Mouse (Mus musculus) liver, postnatal 0 days (tissue): ENCODE data around the gene Olfr168. TPM values are rescaled to one million over a fixed set of nuclear protein-coding genes. Genes with fewer than 3 reads are reported as not detected.
"Not testable (repeated sequence)": the region's sequence is repeated elsewhere in the genome, so short reads cannot be mapped to it uniquely, and the experiment has no call there.

Experiments
- ATAC-seq: fragments of 200-750 bp; cut with Nextera tagmentation; 2 replicates; pipeline ENCODE4 v1.8.0; 2017; ENCODE audit warnings: mild to moderate bottlenecking, moderate library complexity
- DNase-seq: peaks from one replicate; pipeline ENCODE4 v3.0.0-alpha.2; 2016
- H3K27ac ChIP-seq: fragments of 300-500 bp; sonication (generic); 2 replicates; pipeline ENCODE4 v1.5.1; 2014; ENCODE audit warnings: antibody characterized with exemption, moderate library complexity, mild to moderate bottlenecking, low read depth
- H3K27me3 ChIP-seq: fragments of 300-500 bp; sonication (generic); 2 replicates; pipeline ENCODE4 v1.6.1; 2014; ENCODE audit warnings: low read length, control low read depth, mixed read lengths; ENCODE audit not compliant: insufficient read depth
- H3K36me3 ChIP-seq: fragments of 300-500 bp; sonication (generic); replicated peaks from 2 replicates; pipeline ENCODE4 v1.6.1; 2014; ENCODE audit warnings: mild to moderate bottlenecking, control low read depth, low read length, moderate library complexity, mixed read lengths; ENCODE audit not compliant: insufficient read depth
- H3K4me1 ChIP-seq: fragments of 300-500 bp; sonication (generic); 2 replicates; pipeline ENCODE4 v1.6.1; 2014; ENCODE audit warnings: antibody characterized with exemption, mild to moderate bottlenecking, control low read depth; ENCODE audit not compliant: insufficient read depth
- H3K4me2 ChIP-seq: fragments of 300-500 bp; sonication (generic); 2 replicates; pipeline ENCODE4 v1.6.1; 2014; ENCODE audit warnings: low read depth, mild to moderate bottlenecking, low read length, moderate library complexity, mixed read lengths
- H3K4me3 ChIP-seq: fragments of 300-500 bp; sonication (generic); 2 replicates; pipeline ENCODE4 v1.5.1; 2014; ENCODE audit warnings: low read depth, low read length
- H3K9ac ChIP-seq: fragments of 300-500 bp; sonication (generic); replicated peaks from 2 replicates; pipeline ENCODE4 v1.6.1; 2014; ENCODE audit warnings: mild to moderate bottlenecking, moderate library complexity
- H3K9me3 ChIP-seq: fragments of 300-500 bp; sonication (generic); 2 replicates; pipeline ENCODE4 v1.6.1; 2016; ENCODE audit warnings: mild to moderate bottlenecking, control low read depth, low read length, mixed read lengths
- CTCF ChIP-seq: sonication (generic); IDR thresholded peaks from 2 replicates; pipeline ENCODE4 v1.5.1; 2016; ENCODE audit warnings: antibody characterized with exemption, low read depth
- EP300 ChIP-seq: IDR thresholded peaks from 2 replicates; pipeline ENCODE4 v1.6.1; 2016; ENCODE audit warnings: antibody characterized with exemption, low read depth, mild to moderate bottlenecking
- WGBS: fragments of 180-500 bp; shearing (Covaris S2); extraction: QIAGEN DNeasy Blood & Tissue Kit; methylation state at CpG from one replicate; pipeline ENCODE4 v1.1.7; 2014; ENCODE audit not compliant: insufficient replicate concordance; 5-methylcytosine and 5-hydroxymethylcytosine counted together
- polyA plus RNA-seq: library from polyadenylated mRNA; unstranded; fragments of >200 nt; fragmentation: Nextera tagmentation; extraction: Ambion mirVana; gene quantifications from 2 replicates; pipeline ENCODE4 v1.2.1, GENCODE M21; 2015

The Olfr168 gene
- polyA plus RNA-seq: not detected in 2 replicates

DNA sequence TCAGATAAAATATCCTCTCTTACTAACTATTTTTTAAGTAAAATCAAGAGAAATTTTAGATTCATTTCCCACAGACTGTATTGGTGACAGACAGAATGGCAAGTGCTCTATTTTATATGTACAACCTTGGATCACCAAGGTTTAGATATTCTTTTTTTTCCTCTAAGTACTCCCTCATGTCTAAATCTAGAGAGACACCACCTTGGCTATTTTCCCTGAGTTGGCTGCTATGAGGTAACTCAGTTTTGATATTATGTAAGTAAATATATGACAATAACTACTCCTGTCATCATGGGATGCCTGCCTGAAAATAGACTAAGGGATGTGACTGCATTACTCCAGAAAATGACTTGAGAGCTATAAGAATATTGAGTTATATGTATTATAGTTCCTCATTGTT, at the start of gene Olfr168:
Gene Olfr168, minus strand, starts transcription at position 101 of the 400 bp plus-strand sequence.
- no peaks in the 10 kb centered on the region for H3K4me1 ChIP-seq
- H3K36me3 ChIP-seq: no peaks in the 10 kb centered on the region
- TF ChIP-seq EP300 (no peak), CTCF (no peak)
- no peak for DNase-seq
- H3K9ac ChIP-seq: no peak within 1 kb of the TSS
- ATAC-seq: no peak
- no peaks in the 10 kb centered on the region for H3K27me3 ChIP-seq
- no peaks in the 10 kb centered on the region for H3K9me3 ChIP-seq
- H3K27ac ChIP-seq: no peak within 1 kb of the TSS
- no peak within 1 kb of the TSS for H3K4me2 ChIP-seq
- H3K4me3 ChIP-seq: no peak within 1 kb of the TSS

DNA sequence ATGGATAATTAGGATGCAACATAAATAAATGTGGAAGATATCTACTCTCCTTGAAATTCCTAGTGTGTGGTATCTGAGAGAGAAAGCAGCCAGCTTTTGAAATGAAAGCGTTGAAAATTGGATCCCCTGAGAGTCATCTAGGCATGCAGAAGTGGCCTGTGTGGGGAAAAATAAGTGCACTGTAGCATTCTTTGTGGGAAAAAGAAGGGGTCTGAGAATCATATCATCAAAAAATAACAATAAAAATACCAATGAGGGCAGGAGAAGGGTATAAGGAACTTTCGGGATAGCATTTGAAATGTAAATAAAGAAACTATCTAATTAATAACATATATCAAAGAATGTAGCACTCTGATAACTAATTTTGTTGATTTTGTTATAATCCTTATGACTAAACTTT, 36.4 kb upstream of the Olfr168 start, which contains the start of gene Olfr169:
Gene Olfr169, minus strand, starts transcription at position 101 of the 400 bp plus-strand sequence.
- not testable (repeated sequence) for H3K4me1 ChIP-seq, H3K36me3 ChIP-seq, H3K4me3 ChIP-seq, H3K27me3 ChIP-seq, H3K27ac ChIP-seq, H3K4me2 ChIP-seq, H3K9me3 ChIP-seq, H3K9ac ChIP-seq, ATAC-seq, DNase-seq
- 78% methylated on average over 2 of the region's 2 CpGs for WGBS

DNA sequence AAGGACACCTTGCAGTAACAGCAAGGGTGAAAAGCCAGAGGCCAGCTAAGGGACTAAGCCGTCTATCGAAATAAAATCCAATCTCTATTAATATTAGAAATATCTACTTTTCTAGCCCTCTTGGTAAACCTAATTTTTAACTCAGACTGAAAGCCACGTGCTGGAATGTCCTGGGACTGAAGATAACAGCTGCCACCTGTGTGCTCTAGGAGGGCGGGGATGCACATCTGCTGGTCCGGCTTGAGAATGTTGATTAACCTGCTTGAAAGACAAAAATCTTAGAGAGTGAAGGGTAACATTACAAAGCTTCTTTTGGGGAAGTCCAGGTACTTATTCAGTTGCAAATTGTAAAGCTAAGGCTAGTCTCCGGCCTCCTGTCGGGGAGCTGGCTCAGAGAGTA, 18.1 kb upstream of the Olfr168 start:
- ATAC-seq, H3K4me1 ChIP-seq, H3K9ac ChIP-seq, H3K4me3 ChIP-seq, H3K4me2 ChIP-seq, H3K9me3 ChIP-seq, H3K36me3 ChIP-seq, H3K27me3 ChIP-seq, H3K27ac ChIP-seq, DNase-seq: not testable (repeated sequence)
- 79% methylated on average over 7 of the region's 7 CpGs for WGBS

DNA sequence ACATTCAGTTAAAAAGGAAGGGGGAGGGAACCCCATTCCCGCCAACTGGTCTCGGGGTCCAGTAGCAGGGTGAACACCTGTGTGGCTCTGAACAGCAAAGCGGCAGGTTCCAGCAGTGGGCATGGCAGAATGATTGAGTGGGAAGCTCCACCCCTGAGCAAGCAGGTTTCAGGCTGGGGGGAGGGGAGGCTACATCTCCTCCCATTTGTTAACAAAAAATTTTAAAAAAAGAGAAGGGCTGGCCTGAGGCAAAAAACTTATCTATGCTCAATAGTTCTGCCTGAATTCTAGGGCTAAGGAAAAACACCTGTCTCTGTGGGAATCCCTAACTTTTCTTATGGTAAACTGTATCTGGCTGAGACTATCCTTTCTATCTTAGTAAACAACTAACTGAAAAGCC, 16.9 kb upstream of the Olfr168 start:
- H3K9me3 ChIP-seq, DNase-seq, H3K36me3 ChIP-seq, H3K4me2 ChIP-seq, H3K27me3 ChIP-seq, H3K4me1 ChIP-seq, ATAC-seq, H3K27ac ChIP-seq, H3K9ac ChIP-seq, H3K4me3 ChIP-seq: not testable (repeated sequence)
- WGBS: 82% methylated on average over 3 of the region's 3 CpGs

DNA sequence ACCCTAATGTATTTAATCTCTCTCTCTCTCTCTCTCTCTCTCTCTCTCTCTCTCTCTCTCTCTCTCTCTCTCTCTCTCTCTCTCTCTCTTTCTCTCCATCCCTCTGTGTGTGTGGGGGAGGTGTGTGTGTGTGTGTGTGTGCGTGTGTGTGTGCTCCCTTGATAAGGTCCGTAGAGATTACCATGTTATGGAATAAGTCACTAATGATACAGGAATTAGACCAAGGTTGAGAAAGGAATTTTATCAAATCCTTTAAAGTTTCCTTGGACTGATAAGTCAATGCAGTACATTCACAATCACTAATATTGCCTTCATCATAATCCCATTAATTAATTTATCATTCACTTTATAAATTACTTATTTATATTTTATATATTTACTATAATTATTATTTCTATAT, 13.2 kb downstream of the Olfr168 start, which contains the start of gene Olfr167:
Gene Olfr167, minus strand, starts transcription at position 101 of the 400 bp plus-strand sequence.
- DNase-seq (no peak), ATAC-seq (no peak)
- no peak within 1 kb of the TSS for H3K9ac ChIP-seq
- H3K4me3 ChIP-seq: no peak within 1 kb of the TSS
- TF ChIP-seq EP300: no peak
- TF ChIP-seq CTCF: no peak
- H3K27ac ChIP-seq: no peak within 1 kb of the TSS
- no peaks in the 10 kb centered on the region for H3K27me3 ChIP-seq
- no peaks in the 10 kb centered on the region for H3K36me3 ChIP-seq
- H3K4me2 ChIP-seq: no peak within 1 kb of the TSS
- no peaks in the 10 kb centered on the region for H3K4me1 ChIP-seq
- 67% methylated on average over 2 of the region's 2 CpGs for WGBS
- no peaks in the 10 kb centered on the region for H3K9me3 ChIP-seq

DNA sequence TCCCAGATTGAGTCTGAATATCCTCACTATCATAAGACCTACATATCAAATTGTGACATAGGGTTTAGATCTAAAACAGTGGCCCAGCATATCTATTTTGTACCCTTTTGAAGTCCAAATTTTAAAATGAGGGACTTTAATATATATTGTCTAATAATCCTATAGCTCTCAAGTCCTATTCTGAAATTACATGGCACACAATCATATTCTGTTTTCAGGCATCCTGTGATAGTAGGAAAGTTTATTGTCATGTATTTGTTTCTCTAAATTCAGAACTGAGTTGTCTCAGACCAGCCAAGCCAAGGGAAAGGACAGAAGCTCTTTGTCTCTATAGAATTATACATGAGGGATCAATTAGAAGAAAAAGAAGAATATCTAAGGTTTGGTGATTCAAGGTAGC, 52.0 kb downstream of the Olfr168 start, which contains the start of gene Olfr166:
Gene Olfr166, plus strand, starts transcription at position 301 of the 400 bp plus-strand sequence.
- Histone ChIP-seq H3K9ac (no peak within 1 kb of the TSS), H3K4me3 (no peak within 1 kb of the TSS), H3K36me3 (no peaks in the 10 kb centered on the region), H3K27ac (no peak within 1 kb of the TSS), H3K4me1 (no peaks in the 10 kb centered on the region), H3K4me2 (no peak within 1 kb of the TSS), H3K9me3 (no peaks in the 10 kb centered on the region), H3K27me3 (no peaks in the 10 kb centered on the region)
- no peak for TF ChIP-seq CTCF
- TF ChIP-seq EP300: no peak
- ATAC-seq (no peak), DNase-seq (no peak)

Other genes with a start within 250 kb of the Olfr168 start
- 0.07 TPM in 1 of 2 replicates, not detected in the other for gene Olfr164, start 221.5 kb downstream of the Olfr168 start, polyA plus RNA-seq
- gene Olfr165, start 112.4 kb downstream of the Olfr168 start, polyA plus RNA-seq: not detected in 2 replicates
- gene Olfr166, start 51.9 kb downstream of the Olfr168 start, polyA plus RNA-seq: not detected in 2 replicates
- gene Olfr167, start 13.3 kb downstream of the Olfr168 start, polyA plus RNA-seq: not detected in 2 replicates
- gene Olfr169, start 36.3 kb upstream of the Olfr168 start, polyA plus RNA-seq: not detected in 2 replicates
- not detected in 2 replicates for gene Olfr170, start 76.3 kb upstream of the Olfr168 start, polyA plus RNA-seq
- not detected in 2 replicates for gene Olfr171, start 94.4 kb upstream of the Olfr168 start, polyA plus RNA-seq
- not detected in 2 replicates for gene Lamp3, start 170.8 kb upstream of the Olfr168 start, polyA plus RNA-seq
- gene B3gnt5, start 224.7 kb upstream of the Olfr168 start, polyA plus RNA-seq: 0.83 and 1.3 TPM in 2 replicates